Mouse (Mus musculus): ENCODE results near the gene Srgap3.
"Not testable (repeated sequence)": the region's sequence is repeated elsewhere in the genome, so short reads cannot be mapped to it uniquely, and the experiment has no call there.

Gene Srgap3

GRCm38 (mm10) chr6:112861351-112862297 lies 85.4 kb downstream of the Srgap3 start:
- no peak for DNase-seq (ENCODE audit: low spot score in 2 of 2)

- not testable (repeated sequence) for DNase-seq (ENCODE audit: low spot score in 2 of 2)
Observed at GRCm38 (mm10) chr6:112860290-112860689, 86.8 kb downstream of the Srgap3 start.

GRCm38 (mm10) chr6:112857057-112857456 lies 90.0 kb downstream of the Srgap3 start:
- DNase-seq (ENCODE audit: low spot score in 2 of 2), result no peak

GRCm38 (mm10) chr6:112855183-112855582 lies 91.9 kb downstream of the Srgap3 start:
- no peak for DNase-seq (ENCODE audit: low spot score in 2 of 2)

- no peak for DNase-seq (ENCODE audit: low spot score in 2 of 2)
Observed at GRCm38 (mm10) chr6:112852261-112853235, 94.5 kb downstream of the Srgap3 start.

- DNase-seq (ENCODE audit: low spot score in 2 of 2), result no peak
Observed at GRCm38 (mm10) chr6:112850745-112851144, 96.3 kb downstream of the Srgap3 start.

- DNase-seq (ENCODE audit: low spot score in 2 of 2), result no peak
Observed at GRCm38 (mm10) chr6:112848629-112849180, 98.4 kb downstream of the Srgap3 start.

GRCm38 (mm10) chr6:112846863-112847262 lies 100.2 kb downstream of the Srgap3 start:
- DNase-seq (ENCODE audit: low spot score in 2 of 2), result no peak

GRCm38 (mm10) chr6:112842426-112842825 lies 104.6 kb downstream of the Srgap3 start:
- DNase-seq (ENCODE audit: low spot score in 2 of 2), result no peak

GRCm38 (mm10) chr6:112840400-112840799 lies 106.7 kb downstream of the Srgap3 start:
- no peak for DNase-seq (ENCODE audit: low spot score in 2 of 2)

GRCm38 (mm10) chr6:112839391-112839790 lies 107.7 kb downstream of the Srgap3 start:
- DNase-seq (ENCODE audit: low spot score in 2 of 2), result no peak

GRCm38 (mm10) chr6:112838879-112839278 lies 108.2 kb downstream of the Srgap3 start:
- DNase-seq (ENCODE audit: low spot score in 2 of 2), result peak; percentile 75 to 80

- no peak for DNase-seq (ENCODE audit: low spot score in 2 of 2)
Observed at GRCm38 (mm10) chr6:112836712-112837111, 110.4 kb downstream of the Srgap3 start.

- no peak for DNase-seq (ENCODE audit: low spot score in 2 of 2)
Observed at GRCm38 (mm10) chr6:112835413-112835812, 111.7 kb downstream of the Srgap3 start.

- no peak for DNase-seq (ENCODE audit: low spot score in 2 of 2)
Observed at GRCm38 (mm10) chr6:112834430-112834829, 112.6 kb downstream of the Srgap3 start.

- DNase-seq (ENCODE audit: low spot score in 2 of 2), result no peak
Observed at GRCm38 (mm10) chr6:112833763-112834162, 113.3 kb downstream of the Srgap3 start.

- DNase-seq (ENCODE audit: low spot score in 2 of 2), result no peak
Observed at GRCm38 (mm10) chr6:112829196-112829595, 117.9 kb downstream of the Srgap3 start.

GRCm38 (mm10) chr6:112828420-112828819 lies 118.6 kb downstream of the Srgap3 start:
- no peak for DNase-seq (ENCODE audit: low spot score in 2 of 2)

- DNase-seq (ENCODE audit: low spot score in 2 of 2), result no peak
Observed at GRCm38 (mm10) chr6:112825657-112826056, 121.4 kb downstream of the Srgap3 start.

GRCm38 (mm10) chr6:112823096-112823495 lies 124.0 kb downstream of the Srgap3 start:
- DNase-seq (ENCODE audit: low spot score in 2 of 2), result peak; percentile 27 to 35

GRCm38 (mm10) chr6:112820298-112820992 lies 126.6 kb downstream of the Srgap3 start:
- peak; percentile 37 to 40 for DNase-seq (ENCODE audit: low spot score in 2 of 2)

Measured in frontal cortex, postnatal 10 days (tissue).